Mouse (Mus musculus): ENCODE data around the gene Phb.

DNA sequence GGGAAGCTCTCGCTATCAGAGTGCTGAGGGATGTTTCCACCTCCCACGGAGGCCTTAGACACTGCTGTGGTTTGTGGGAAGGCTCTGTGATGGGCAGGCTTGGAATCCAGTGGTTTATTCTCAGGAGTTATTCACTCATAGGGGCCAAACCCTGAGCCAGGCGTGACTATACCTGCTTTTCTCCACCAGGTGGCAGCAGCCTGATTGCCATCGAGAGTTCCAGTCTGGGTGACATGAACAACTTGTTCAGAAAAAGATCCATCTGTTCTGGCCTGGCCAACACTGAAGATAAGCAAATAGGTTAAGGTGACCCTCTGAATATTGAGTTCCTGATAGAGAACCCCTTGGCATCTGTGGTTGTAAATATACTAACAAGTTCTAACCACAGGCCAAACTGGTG is 19.3 kb downstream of the Phb start:
- TF ChIP-seq CTCF (IDR thresholded peaks at IDR 0.05; ENCODE audit: low read depth) = peak; percentile 97
- TF ChIP-seq EP300 (IDR thresholded peaks at IDR 0.05; ENCODE audit: low read depth) = no peak
